ENCODE assay signal across 9 mouse cellular contexts in the genomic region with DNA sequence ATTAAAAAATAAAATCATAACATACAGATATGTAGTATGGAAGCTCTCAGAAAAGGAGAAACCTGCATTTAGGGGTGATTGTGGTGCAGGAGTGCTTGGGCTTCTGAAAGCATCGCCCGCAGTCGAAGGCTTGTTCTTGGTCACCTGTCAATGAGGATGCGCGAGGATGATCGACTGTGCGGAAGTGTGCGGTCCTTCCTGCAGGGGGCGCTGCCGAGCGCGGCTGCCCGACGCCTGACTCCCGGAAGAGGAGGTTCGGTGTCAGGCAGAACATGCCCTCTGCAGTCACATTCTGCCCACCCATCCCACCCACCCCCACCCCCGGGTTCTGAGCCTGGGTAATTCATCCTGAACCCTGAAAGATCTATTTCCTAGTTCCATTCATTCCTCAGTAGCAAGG.
DNase-seq lines count a peak whose midpoint lies in the region; ATAC-seq and TF ChIP-seq lines count a peak whose summit lies in the region.
"Had no signal": no experiment of that assay in that cellular context is flagged by ENCODE, and none has a peak within 500 bp of the region (broad histone marks: within the 10 kb centered on the region; RNA-seq: fewer than 3 reads in every experiment).

No protein-coding gene starts in this region.

- H3K9ac ChIP-seq in intestine, postnatal 0 days (ENCODE audit: low read depth, low read length), result no peak overlapping the region
- H3K9ac ChIP-seq in intestine, embryonic 15.5 days, result no peak overlapping the region
- H3K9ac ChIP-seq: embryonic facial prominence, embryonic 15.5 days had no signal

- no peaks in the 10 kb centered on the region for H3K9me3 ChIP-seq in intestine, postnatal 0 days (ENCODE audit: control insufficient read depth)
- no peaks in the 10 kb centered on the region for H3K9me3 ChIP-seq in intestine, embryonic 15.5 days
- H3K9me3 ChIP-seq: embryonic facial prominence, embryonic 15.5 days had no signal

- ATAC-seq in intestine, postnatal 0 days, result no peak
- ATAC-seq in intestine, embryonic 15.5 days, result no peak
- peak; percentile 76 for ATAC-seq in megakaryocyte progenitor cell, adult 5-6 weeks (replicated peaks; ENCODE audit: poor library complexity)

- no peaks in the 10 kb centered on the region for H3K36me3 ChIP-seq in intestine, postnatal 0 days (ENCODE audit: control insufficient read depth, insufficient read depth)
- no peaks in the 10 kb centered on the region for H3K36me3 ChIP-seq in intestine, embryonic 15.5 days
- H3K36me3 ChIP-seq: embryonic facial prominence, embryonic 15.5 days had no signal

- H3K4me2 ChIP-seq in intestine, postnatal 0 days (replicated peaks; ENCODE audit: low read depth), result no peak overlapping the region
- H3K4me2 ChIP-seq in intestine, embryonic 15.5 days (replicated peaks), result no peak overlapping the region
- H3K4me2 ChIP-seq: embryonic facial prominence, embryonic 15.5 days had no signal

- H3K4me1 ChIP-seq in intestine, postnatal 0 days (replicated peaks; ENCODE audit: control insufficient read depth, insufficient read depth, low read length), result no peaks in the 10 kb centered on the region
- no peaks in the 10 kb centered on the region for H3K4me1 ChIP-seq in intestine, embryonic 15.5 days (replicated peaks)
- H3K4me1 ChIP-seq: embryonic facial prominence, embryonic 15.5 days had no signal

- H3K4me3 ChIP-seq in intestine, postnatal 0 days (ENCODE audit: low read depth, low read length), result no peak overlapping the region
- no peak overlapping the region for H3K4me3 ChIP-seq in intestine, embryonic 15.5 days (replicated peaks)
- H3K4me3 ChIP-seq: embryonic facial prominence, embryonic 15.5 days had no signal

- TF ChIP-seq CTCF in intestine, postnatal 0 days (IDR thresholded peaks at IDR 0.05; ENCODE audit: low read depth), result peak; percentile 67

- 28% methylated on average over 17 of the region's 17 CpGs for WGBS in intestine, postnatal 0 days
- WGBS in intestine, embryonic 15.5 days, result 25% methylated on average over 17 of the region's 17 CpGs

- H3K27me3 ChIP-seq in intestine, postnatal 0 days (replicated peaks; ENCODE audit: control insufficient read depth, insufficient read depth, low read length), result no peaks in the 10 kb centered on the region
- no peaks in the 10 kb centered on the region for H3K27me3 ChIP-seq in intestine, embryonic 15.5 days (replicated peaks)
- H3K27me3 ChIP-seq: embryonic facial prominence, embryonic 15.5 days had no signal

- peak; percentile 66 for DNase-seq in B cell, adult 2 months
- DNase-seq in ES-CJ7 (ENCODE audit: low read depth, low spot score), result peak; percentile 70
- DNase-seq in MN1 (ENCODE audit: low spot score), result no peak
- DNase-seq in frontal cortex, postnatal 25 days (ENCODE audit: low spot score in 2 of 2), result no peak
- DNase-seq: adrenal gland, adult 8-10 months had no signal

- no peak overlapping the region for H3K27ac ChIP-seq in intestine, postnatal 0 days (ENCODE audit: low read depth, low read length)
- no peak overlapping the region for H3K27ac ChIP-seq in intestine, embryonic 15.5 days
- H3K27ac ChIP-seq: embryonic facial prominence, embryonic 15.5 days had no signal

Comparison
In these comparisons a context has a peak if more than half of its experiments do, and no peak if none do; other contexts are left out.
1. DNase-seq: peak in B cell, adult 2 months (2 of 2) and ES-CJ7 (single experiment); none in MN1 (single experiment) and frontal cortex, postnatal 25 days (0 of 2).